In the genomic region with DNA sequence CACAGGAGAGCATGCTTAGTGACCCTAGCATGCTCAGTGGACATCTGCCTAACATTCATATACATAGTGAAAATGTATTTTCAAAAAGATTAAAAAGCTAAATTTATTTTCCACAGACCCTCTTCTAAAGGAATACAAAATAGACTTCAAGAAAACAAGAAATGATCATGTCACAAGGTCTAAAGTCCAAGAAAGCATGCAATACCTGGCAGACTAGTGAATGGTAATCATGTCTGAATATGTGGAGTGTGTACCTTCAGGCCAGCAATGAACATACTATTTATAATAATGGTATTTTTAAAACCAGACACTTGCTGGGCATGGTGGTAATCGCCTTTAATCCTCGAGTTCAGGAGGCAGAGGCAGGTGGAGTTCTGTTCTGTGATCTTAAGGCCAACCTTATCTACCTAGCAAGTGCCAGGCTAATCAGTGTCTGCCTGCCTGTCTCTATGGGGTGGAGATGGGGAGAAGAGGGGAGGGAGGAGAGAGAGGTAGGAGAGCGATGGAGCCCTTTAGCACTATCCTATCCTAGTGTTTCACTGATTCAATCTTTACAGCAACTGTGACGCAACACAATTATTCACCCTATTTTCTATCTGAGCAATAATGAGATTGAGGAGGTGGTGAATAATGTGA, we compare ENCODE assay signal across 19 mouse cellular contexts.
DNase-seq lines count a peak whose midpoint lies in the region; ATAC-seq lines count a peak whose summit lies in the region.
"Had no signal": no experiment of that assay in that cellular context is flagged by ENCODE, and none has a peak within 500 bp of the region (broad histone marks: within the 10 kb centered on the region; RNA-seq: fewer than 3 reads in every experiment).

No protein-coding gene starts in this region.

- no peaks in the 10 kb centered on the region for H3K27me3 ChIP-seq in hindbrain, embryonic 10.5 days (ENCODE audit: insufficient read depth, poor library complexity, severe bottlenecking)
- H3K27me3 ChIP-seq in hindbrain, embryonic 16.5 days (replicated peaks; ENCODE audit: control insufficient read depth, insufficient read depth, low read length), result no peaks in the 10 kb centered on the region
- H3K27me3 ChIP-seq in neural tube, embryonic 11.5 days (ENCODE audit: control insufficient read depth, insufficient read depth, low read length), result no peaks in the 10 kb centered on the region
- H3K27me3 ChIP-seq in liver, embryonic 16.5 days (ENCODE audit: control insufficient read depth, insufficient read depth, low read depth, low read length), result no peaks in the 10 kb centered on the region
- no peaks in the 10 kb centered on the region for H3K27me3 ChIP-seq in neural tube, embryonic 15.5 days (replicated peaks)
- H3K27me3 ChIP-seq: embryonic facial prominence, embryonic 15.5 days had no signal

- H3K4me1 ChIP-seq in hindbrain, embryonic 10.5 days (replicated peaks), result peaks cover 30% of the 10 kb centered on the region
- peaks cover 6% of the 10 kb centered on the region for H3K4me1 ChIP-seq in hindbrain, embryonic 16.5 days (ENCODE audit: control insufficient read depth, insufficient read depth, low read depth, low read length)
- peaks cover 8% of the 10 kb centered on the region; the same call in 1 of the 2 replicates for H3K4me1 ChIP-seq in neural tube, embryonic 11.5 days (ENCODE audit: control insufficient read depth, insufficient read depth, low read length)
- peaks cover 8% of the 10 kb centered on the region; the same call in 1 of the 2 replicates for H3K4me1 ChIP-seq in liver, embryonic 16.5 days (ENCODE audit: control insufficient read depth, low read depth, low read length)
- H3K4me1 ChIP-seq in neural tube, embryonic 15.5 days, result peaks cover 23% of the 10 kb centered on the region
- H3K4me1 ChIP-seq: embryonic facial prominence, embryonic 15.5 days had no signal

- no peak overlapping the region for H3K4me2 ChIP-seq in hindbrain, embryonic 16.5 days (ENCODE audit: low read length)
- no peak overlapping the region for H3K4me2 ChIP-seq in neural tube, embryonic 11.5 days (ENCODE audit: low read depth)
- no peak overlapping the region for H3K4me2 ChIP-seq in liver, embryonic 16.5 days (ENCODE audit: low read depth, low read length)
- H3K4me2 ChIP-seq in neural tube, embryonic 15.5 days, result no peak overlapping the region
- H3K4me2 ChIP-seq: embryonic facial prominence, embryonic 15.5 days; lung, embryonic 14.5 days had no signal

- H3K9me3 ChIP-seq in hindbrain, embryonic 10.5 days, result peaks cover 5% of the 10 kb centered on the region; the same call in 1 of the 2 replicates
- H3K9me3 ChIP-seq in hindbrain, embryonic 16.5 days (ENCODE audit: control insufficient read depth, low read length), result no peaks in the 10 kb centered on the region
- H3K9me3 ChIP-seq in neural tube, embryonic 11.5 days (ENCODE audit: control insufficient read depth, low read length), result no peaks in the 10 kb centered on the region
- no peaks in the 10 kb centered on the region for H3K9me3 ChIP-seq in liver, embryonic 16.5 days (replicated peaks; ENCODE audit: control insufficient read depth, low read length)
- H3K9me3 ChIP-seq in neural tube, embryonic 15.5 days (replicated peaks), result no peaks in the 10 kb centered on the region
- H3K9me3 ChIP-seq: embryonic facial prominence, embryonic 15.5 days had no signal

- no peak overlapping the region for H3K9ac ChIP-seq in hindbrain, embryonic 16.5 days (ENCODE audit: low read depth, low read length)
- no peak overlapping the region for H3K9ac ChIP-seq in neural tube, embryonic 11.5 days (ENCODE audit: low read length)
- no peak overlapping the region for H3K9ac ChIP-seq in liver, embryonic 16.5 days (ENCODE audit: low read depth, low read length)
- H3K9ac ChIP-seq in neural tube, embryonic 15.5 days (replicated peaks), result no peak overlapping the region
- H3K9ac ChIP-seq: embryonic facial prominence, embryonic 15.5 days; forebrain, postnatal 0 days; lung, embryonic 14.5 days had no signal

- H3K36me3 ChIP-seq in hindbrain, embryonic 10.5 days, result peaks cover 7% of the 10 kb centered on the region; the same call in 1 of the 2 replicates
- no peaks in the 10 kb centered on the region for H3K36me3 ChIP-seq in hindbrain, embryonic 16.5 days (ENCODE audit: control insufficient read depth, insufficient read depth, low read length)
- H3K36me3 ChIP-seq in neural tube, embryonic 11.5 days (ENCODE audit: control insufficient read depth, insufficient read depth, low read length), result no peaks in the 10 kb centered on the region
- no peaks in the 10 kb centered on the region for H3K36me3 ChIP-seq in liver, embryonic 16.5 days (ENCODE audit: control insufficient read depth, insufficient read depth)
- no peaks in the 10 kb centered on the region for H3K36me3 ChIP-seq in neural tube, embryonic 15.5 days

- no peak overlapping the region for H3K4me3 ChIP-seq in hindbrain, embryonic 10.5 days
- H3K4me3 ChIP-seq in hindbrain, embryonic 16.5 days (ENCODE audit: low read length), result no peak overlapping the region
- H3K4me3 ChIP-seq in neural tube, embryonic 11.5 days (ENCODE audit: low read depth, low read length), result no peak overlapping the region
- H3K4me3 ChIP-seq in liver, embryonic 16.5 days (ENCODE audit: low read depth, low read length), result no peak overlapping the region
- no peak overlapping the region for H3K4me3 ChIP-seq in neural tube, embryonic 15.5 days (replicated peaks)
- H3K4me3 ChIP-seq: embryonic facial prominence, embryonic 15.5 days; myocyte had no signal

- no peak for DNase-seq in hindbrain, embryonic 10.5 days (ENCODE audit: low spot score)
- DNase-seq in neural tube, embryonic 11.5 days (ENCODE audit: low spot score), result no peak
- DNase-seq in neural tube, embryonic 10.5 days (ENCODE audit: extremely low spot score, low spot score), result no peak
- no peak for DNase-seq in layer of hippocampus, adult 9-11 months
- no peak for DNase-seq in urinary bladder, postnatal 25 days (ENCODE audit: low spot score)
- DNase-seq: B cell, adult 2 months; cerebellum, adult 8-10 months; forebrain, postnatal 0 days; gastrocnemius, postnatal 10 days; heart, postnatal 10 days; kidney, postnatal 14 days; lung, embryonic 14.5 days; right cerebral cortex, postnatal 25 days had no signal

- ATAC-seq in hindbrain, embryonic 16.5 days, result no peak
- ATAC-seq in neural tube, embryonic 11.5 days (ENCODE audit: insufficient read depth, low FRiP score, low TSS enrichment), result no peak
- 0 out of 2 replicates have a peak, but pooled peaks have one; percentile 54 for ATAC-seq in liver, embryonic 16.5 days (ENCODE audit: low read depth)
- no peak for ATAC-seq in neural tube, embryonic 15.5 days (ENCODE audit: low FRiP score)

- peak overlapping the region; percentile 56 for H3K27ac ChIP-seq in hindbrain, embryonic 10.5 days
- no peak overlapping the region for H3K27ac ChIP-seq in hindbrain, embryonic 16.5 days (ENCODE audit: low read depth, low read length)
- peak overlapping the region; percentile 66; the same call in 1 of the 2 replicates for H3K27ac ChIP-seq in neural tube, embryonic 11.5 days (ENCODE audit: low read depth, low read length)
- H3K27ac ChIP-seq in liver, embryonic 16.5 days (ENCODE audit: low read length), result no peak overlapping the region
- H3K27ac ChIP-seq in neural tube, embryonic 15.5 days (replicated peaks), result 0 out of 2 replicates have a peak overlapping the region, but pooled peaks have one; percentile 28
- H3K27ac ChIP-seq: embryonic facial prominence, embryonic 15.5 days; macrophage had no signal

- 87% methylated on average over 4 of the region's 4 CpGs for WGBS in hindbrain, embryonic 10.5 days
- WGBS in hindbrain, embryonic 16.5 days, result 85% methylated on average over 4 of the region's 4 CpGs
- 91% methylated on average over 4 of the region's 4 CpGs for WGBS in neural tube, embryonic 11.5 days
- 50% methylated on average over 4 of the region's 4 CpGs for WGBS in liver, embryonic 16.5 days (ENCODE audit: insufficient replicate concordance)
- 79% methylated on average over 4 of the region's 4 CpGs for WGBS in neural tube, embryonic 15.5 days

Comparison
In these comparisons a context has a peak if more than half of its experiments do, and no peak if none do; other contexts are left out.
1. H3K27ac ChIP-seq: peak in hindbrain, embryonic 10.5 days (single experiment), neural tube, embryonic 11.5 days (single experiment) and neural tube, embryonic 15.5 days (single experiment); none in hindbrain, embryonic 16.5 days (single experiment) and liver, embryonic 16.5 days (single experiment).